Mouse (Mus musculus): Measurements from ENCODE around the gene Zfp628. TPM values are rescaled to one million over a fixed set of nuclear protein-coding genes. Genes with fewer than 3 reads are reported as not detected.
"Not testable (repeated sequence)": the region's sequence is repeated elsewhere in the genome, so short reads cannot be mapped to it uniquely, and the experiment has no call there.

Zfp628 gene
- total RNA-seq (2021) = 10 to 100 TPM; 14.7 to 16.4 TPM
- long read RNA-seq, experiment 1, partial matches to known transcripts = 0 of 5 reads
- long read RNA-seq, experiment 1, other reads (novel, unspliced or antisense) = 5 of 5 reads
- long read RNA-seq, experiment 2, partial matches to known transcripts = 0 of 5 reads
- long read RNA-seq, experiment 2, other reads (novel, unspliced or antisense) = 5 of 5 reads

DNA sequence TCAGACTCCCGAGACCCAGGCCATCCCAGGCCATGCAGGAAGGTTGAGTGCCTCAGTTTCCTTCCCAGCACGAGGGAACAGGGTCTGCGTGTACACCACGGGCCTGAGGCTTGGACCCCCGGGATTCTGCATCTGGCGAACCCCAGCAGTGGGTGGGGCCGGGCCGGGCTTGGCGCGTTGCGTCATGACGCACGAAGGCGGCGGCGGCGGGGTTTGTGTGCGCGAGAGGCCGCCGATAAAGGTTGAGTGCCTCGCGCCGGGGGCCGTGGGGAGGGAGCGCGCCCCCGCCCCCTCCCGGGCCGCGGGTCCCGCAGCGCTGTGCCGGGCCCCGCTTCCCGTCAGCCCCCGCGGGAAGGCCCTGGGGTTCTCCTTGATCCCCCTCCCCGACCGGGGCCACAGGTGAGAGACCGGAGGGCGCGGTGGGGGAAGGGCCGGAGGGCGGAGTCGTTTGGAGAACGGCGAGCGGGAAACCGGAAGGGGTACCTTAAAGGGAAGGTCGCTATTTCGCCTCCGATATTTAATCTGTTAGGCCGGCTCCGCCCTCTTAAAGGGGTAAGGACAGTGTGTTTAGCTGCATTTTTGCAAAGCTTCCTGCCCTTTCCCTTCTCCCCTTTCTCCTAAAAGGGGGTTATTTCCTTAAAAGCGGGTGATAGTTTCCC is at the start of gene Zfp628:
Gene Zfp628, plus strand, starts transcription at position 211 of the 659 bp plus-strand sequence.
- peak; percentile 96 for DNase-seq

DNA sequence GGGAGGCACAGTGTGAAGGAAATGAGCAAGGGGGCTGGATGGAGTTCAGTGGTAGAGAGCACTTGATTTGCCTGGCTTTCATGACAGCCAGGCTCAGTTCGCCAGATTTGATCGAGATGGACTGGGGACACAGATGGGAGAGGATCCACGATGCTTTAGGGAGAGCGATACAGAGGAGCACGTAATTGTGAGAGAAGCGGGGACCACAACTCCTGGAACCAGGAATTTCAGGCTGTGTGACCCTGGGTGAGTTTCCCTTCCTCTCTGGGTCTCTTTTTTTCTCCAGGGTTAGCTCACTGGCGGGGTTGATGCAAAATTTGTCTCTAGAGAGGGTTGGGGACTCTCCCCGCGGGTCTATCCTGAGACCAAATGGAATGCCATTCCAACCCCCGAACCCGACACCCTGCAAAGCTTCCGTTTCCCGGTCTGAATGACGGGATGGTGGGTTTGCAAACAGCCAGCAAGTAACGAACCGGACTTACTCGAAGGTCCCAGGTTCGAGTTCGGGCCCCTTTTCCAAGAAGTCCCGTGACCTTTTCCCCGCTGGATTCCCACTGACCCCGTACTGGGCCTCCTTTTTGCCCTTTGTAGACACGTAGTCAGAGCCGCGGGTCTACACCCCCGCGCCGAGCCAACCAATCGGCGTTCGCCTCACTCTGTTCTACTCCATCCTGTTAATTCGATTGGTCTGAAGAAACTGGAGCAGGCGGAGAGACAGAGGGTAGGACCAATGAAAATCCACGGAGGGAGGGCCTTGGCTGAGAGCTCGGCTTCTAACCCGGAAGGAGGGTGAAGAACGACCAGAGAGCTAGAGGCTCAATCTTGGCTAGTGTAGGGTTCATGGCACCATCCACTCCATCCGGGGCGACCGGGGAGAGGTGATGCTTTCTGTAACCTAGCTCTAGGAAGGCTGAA is 49.2 kb upstream of the Zfp628 start:
- peak; percentile 97 for DNase-seq

DNA sequence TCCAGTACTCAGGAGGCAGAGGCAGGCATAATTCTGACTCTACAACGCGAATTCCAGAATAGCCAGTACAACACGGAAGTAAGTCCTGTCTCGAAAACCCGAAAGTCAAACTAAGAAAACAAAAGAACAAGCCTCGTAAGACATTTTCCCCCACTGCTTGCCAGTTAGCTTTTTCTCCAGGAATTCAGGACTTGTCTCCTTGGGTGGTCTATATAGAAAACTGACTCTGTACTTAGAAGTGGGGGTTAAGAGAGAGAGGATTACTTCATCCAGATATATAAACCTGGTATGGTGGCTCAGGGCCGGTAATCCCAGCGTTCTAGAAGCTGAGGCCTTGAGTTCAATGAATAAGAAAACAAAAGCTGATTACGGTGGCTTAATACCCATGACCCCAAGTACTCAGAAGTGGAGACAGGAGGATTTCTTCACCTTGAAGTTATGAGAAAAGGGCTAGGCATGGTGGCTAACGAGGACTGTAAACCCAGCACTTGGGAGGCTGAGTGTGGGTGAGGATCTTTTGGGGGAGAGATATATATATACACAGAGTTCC is 48.3 kb upstream of the Zfp628 start:
- DNase-seq = no peak

DNA sequence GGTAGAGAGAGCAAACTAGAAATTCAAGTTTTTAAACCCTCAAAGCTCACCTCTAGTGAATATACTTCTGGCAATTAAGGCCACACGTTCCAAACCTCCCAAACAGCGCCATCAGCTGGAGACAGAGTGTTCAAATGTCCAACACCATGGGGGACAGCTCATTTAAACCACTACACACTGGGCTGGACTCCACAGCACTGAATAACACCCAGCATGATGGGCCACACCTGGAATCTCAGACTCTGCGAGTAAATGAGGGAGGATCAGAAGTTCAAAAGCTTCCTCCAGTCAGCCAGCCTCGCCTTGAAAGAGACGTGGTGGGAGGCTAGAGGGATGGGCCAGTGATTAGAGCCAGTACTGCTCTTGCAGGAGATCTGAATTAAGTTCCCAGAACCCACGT is 44.9 kb upstream of the Zfp628 start, which contains the start of gene Isoc2b:
Gene Isoc2b, minus strand, starts transcription at position 126 of the 400 bp plus-strand sequence.
- DNase-seq = no peak

DNA sequence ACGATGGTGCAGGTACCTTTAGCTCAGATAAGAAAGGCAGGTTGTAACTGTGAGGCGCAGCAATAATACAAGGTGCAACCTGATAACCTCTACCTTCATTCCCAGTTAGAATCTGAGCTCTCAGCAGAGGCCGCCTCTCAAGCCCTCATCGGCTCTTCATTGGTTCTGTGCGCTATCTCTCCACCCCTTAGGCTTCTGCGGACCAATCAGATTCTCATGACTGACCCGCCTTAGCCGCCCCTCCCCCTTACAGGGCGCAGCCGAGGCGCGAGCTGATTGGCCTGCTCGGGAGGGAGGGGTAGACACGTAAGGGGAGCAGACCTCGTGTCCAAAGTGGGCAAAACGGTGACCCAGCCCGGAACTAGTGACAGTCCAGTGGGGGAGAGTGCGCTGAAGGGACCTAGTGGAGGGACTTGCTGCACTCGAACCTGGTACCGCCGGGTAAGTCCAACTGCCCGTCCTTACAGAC is 38.2 kb upstream of the Zfp628 start, which contains the start of gene Isoc2a:
Gene Isoc2a, plus strand, starts transcription at position 401 of the 469 bp plus-strand sequence.
- peak; percentile 92 for DNase-seq

DNA sequence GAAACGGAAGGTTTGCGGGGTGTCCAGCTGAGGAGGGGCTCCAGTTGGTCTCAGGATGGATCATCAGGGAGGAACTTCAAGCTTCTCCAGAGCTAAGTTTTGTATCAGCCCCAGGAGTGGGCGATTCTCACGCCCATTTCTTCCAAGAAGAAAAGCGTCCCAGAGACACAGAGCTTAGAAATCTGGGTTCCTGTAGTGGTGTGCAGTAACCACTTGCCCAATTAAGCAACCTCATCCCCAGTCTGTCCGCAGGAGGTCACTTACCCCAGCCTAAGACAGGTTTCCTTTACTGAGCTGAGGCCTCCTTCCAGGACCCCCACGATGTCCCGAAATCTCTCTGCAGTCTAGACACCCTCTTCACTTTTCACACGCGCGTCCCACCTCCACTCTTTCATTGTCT is 37.8 kb upstream of the Zfp628 start:
- DNase-seq = no peak

DNA sequence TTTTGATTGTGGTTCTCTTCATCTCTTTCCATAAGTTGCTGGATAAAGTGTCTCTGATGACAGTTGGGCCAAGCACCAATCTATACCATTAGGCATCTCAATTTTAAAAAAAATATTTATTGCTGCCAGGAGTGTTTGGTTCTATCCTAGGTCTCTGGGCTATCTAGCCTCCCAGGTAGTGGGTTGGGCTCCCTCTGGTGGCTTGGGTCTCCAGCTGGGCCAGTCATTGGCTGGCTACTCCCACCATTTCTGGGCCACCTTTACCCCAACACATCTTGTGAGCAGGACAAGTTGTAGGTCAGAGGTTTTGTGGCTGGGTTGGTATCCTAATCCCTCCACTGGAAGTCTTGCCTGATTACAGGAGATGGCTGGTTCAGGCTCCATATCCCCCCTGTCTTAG is 36.8 kb upstream of the Zfp628 start:
- no peak for DNase-seq

DNA sequence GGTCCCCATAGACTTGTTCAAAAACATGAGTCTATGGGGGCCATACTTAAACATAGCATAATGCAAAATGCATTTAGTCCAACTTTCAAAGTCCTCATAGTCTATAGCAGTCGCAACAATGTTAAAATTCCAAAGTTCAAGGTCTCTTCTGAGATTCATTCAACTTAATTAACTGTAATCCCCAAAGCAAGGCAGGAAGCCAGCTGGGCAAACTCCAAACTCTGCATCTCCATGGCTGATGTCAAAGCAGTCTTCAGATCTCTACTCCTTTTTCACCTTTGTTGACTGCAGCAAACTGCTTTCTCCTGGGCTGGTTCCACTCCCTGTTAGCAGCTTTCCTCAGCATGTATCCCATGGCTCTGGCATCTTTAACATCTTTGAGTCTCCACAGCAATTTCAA is 36.0 kb upstream of the Zfp628 start:
- not testable (repeated sequence) for DNase-seq

DNA sequence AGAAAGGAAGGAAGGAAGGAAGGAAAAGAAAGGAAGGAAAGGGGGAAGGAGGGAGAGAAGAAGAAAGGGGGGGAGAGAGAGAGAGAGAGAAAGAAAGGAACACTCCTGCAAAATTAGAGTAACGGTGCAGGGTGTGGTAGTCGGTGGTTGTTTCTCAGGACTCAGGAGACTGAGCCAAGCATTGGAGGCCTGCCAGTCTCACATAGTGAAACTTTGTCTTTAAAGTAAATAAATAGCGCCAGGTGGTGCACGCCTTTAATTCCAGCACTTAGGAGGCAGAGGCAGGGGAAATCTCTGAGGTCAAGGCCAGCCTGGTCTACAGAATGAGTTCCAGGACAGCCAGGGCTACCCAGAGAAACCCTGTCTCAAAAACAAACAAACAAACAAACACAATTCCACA is 28.3 kb upstream of the Zfp628 start:
- peak; percentile 54 for DNase-seq

DNA sequence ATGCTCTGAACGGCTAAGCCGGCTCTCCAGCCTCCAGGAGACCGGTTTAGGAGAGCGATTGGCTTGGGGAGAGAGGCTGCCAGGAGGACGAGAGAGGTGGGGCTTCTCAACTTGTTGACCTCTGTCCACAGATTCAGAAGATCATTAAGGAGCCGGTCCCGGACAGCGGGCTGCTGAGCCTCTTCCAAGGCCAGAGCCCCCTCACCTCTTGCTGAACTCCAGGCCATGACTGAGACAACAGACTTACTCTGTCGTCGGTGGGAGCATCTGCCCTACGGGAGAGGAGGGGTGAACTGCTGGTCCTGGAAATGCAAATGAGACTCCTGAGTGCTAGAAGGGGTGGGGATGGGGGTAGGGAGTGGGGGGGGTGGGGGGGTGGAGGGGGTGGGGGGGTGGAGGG is 19.8 kb upstream of the Zfp628 start:
- no peak for DNase-seq

DNA sequence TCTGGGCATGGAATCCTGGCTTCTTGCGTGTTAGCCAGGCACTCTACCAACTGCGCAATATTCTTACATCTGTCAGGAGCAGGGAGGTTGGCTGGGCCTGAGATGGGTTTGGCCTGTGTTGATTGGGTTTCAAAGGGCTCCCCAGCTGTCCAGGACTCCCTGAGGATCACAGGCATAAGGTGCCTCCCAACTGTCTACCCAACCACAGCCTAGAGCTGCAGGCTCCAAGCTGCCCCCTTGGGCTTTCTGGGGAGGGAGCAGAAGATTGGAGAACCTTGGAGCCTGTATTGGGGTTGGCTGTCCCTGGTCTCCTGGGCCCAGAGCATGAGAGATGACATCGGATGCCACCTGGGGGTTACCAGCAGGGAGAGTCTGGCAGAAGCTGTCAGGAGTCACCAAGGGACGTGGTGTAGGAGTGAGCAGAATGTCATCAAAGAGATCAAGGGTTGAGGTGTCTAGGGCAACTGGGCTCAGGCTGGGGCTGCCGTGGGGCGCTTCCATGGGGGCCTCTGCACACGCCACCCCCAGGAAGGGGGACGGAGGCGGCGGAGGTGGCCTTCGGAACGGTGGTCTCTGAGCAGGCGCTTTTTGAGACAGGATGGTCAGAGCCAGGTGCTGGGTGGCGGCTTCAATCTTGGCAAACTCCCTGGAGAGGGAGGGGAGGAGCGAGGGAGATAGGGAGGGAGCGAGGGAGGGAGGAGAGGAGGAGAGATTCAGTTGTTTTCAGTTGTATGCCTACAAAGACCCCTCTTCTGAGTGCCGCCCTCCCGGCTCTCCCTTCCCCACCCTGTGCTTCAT is 16.0 kb upstream of the Zfp628 start:
- peak; percentile 52 for DNase-seq

DNA sequence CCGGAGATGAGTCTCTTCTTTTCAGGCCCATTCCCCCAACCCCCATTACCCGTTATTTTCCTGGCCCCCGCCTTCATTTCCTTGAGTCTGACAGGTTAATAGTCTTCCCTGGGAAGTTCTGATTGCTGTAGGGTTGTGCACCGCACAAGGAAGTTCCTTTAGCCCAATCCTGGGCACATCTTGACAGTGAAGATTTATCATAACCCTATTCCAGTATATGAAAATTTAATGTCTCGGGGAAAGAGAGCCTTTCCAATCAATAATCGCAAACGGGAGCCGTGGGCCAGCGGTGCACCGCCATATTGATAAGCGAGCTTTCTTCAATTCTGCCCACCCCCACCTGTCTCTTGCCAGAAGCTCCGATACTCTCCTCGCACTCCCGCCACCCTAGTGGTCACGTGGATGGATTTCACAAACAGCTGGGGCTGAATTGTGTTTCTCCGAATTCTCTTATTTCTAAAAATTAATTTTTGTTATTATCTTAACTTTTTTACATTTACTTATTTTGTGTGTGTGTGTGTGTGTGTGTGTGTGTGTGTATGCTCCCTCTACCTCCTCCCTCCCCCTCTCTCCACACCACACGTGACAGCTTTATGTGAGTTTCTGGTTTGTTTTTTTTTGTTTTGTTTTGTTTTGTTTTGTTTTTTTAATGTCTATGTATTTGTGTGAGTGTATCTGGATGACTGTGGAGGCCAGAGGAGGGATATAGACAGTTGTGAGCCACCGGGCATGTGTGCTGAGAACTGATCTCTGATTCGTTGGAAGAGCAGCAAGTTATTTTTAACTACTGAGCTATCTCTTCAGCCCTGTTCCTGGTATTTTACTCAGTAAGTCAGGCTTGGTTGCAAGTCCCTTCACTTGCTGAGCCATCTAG is 15.1 kb upstream of the Zfp628 start:
- DNase-seq = peak; percentile 52

DNA sequence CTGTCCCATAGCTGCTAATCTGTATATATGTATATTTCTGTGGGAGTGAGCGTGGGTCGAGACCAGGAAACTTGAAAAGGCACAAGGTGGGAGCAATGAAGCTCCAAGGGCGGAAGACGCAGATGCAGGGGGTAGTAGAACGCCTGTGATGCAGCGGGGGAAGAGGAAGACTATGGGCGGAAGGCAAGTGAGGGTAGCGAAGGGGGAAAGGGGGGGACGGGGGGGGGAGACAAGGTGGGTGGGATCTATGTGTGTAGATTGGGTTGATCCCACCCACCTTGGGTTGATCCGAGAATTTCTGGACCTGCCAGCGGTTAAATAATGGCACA is 14.5 kb upstream of the Zfp628 start:
- DNase-seq = no peak

DNA sequence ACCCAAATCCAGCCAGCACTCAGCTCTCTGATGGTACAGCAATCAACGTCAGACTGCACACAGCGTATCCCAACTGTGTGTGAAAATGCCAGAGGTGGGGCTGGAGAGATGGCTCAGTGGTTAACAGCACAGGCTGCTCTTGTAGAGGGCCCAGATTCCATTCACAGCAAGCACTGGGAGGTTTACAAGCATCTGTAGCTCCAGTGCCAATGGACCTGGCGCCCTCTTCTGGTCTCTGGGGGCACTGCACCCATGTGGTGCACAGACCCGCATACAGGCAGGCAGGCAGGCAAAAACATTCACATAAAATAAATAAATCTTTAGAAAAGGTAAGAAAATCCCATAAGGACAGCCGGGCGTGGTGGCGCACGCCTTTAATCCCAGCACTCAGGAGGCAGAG is 13.8 kb upstream of the Zfp628 start:
- peak; percentile 56 for DNase-seq

DNA sequence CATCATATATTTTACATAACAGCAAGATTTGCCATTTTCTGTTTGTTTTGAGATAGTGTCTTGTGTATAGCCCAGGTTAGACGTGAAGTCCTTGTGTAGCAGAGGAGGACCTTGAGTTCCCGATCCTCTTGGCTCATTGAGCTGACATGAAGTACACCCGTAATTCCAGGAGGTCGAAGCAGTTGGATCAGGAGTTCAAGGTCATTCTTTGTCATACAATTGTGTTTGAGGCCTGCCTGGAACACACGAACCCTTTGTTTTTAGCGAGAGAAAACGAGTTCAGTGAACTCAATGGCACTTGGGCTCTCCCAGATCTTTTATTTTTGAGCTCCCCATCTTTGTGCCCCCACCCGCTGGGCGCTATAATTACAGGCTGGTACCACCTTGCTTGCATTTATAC is 12.6 kb upstream of the Zfp628 start:
- DNase-seq = no peak

DNA sequence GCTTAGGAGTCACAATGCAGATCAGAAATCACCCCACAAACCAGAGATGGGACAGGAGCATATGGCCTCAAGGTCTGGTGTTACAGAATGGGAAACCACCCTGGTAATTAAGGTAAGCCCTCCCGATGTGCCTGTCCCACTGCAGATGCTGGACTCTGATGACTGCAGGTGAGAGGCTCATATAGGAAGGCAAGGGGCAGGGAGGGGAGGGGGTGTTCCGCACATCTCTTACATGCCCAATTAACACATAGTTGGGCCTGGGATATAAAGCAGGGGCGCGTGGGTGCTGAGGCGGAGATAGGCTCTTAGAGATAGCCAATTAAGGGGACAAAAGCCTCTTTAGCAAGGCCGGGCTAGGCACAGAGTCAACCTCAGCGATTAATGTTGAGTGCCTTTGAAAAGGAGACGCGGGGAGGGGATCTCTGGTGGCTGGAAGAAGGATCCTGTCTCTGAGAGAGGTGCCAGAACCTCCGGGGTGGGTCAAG is 8.5 kb upstream of the Zfp628 start, which contains the start of gene Gm36210:
Gene Gm36210, minus strand, starts transcription at position 51 of the 485 bp plus-strand sequence.
- DNase-seq = no peak

DNA sequence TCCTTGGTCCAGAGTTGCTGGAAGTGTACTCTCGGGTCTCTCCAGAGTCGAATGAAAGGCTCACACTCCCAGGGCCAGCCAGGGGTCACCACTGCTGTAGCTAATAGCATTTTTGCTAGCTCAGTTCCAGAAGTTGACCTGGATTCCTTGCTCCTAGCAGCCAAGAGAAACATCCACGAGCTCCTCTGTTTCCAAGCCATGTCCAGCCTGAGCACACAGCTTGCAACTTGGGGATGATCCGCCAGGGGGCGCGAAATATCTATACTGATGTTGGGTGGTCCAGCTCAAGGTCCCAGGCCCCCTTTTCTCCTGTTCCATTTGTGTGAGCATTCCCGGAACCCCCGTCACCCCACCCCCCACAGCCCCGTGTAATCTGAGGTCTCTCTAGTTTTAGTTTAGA is 3.5 kb upstream of the Zfp628 start:
- DNase-seq = peak; percentile 73

DNA sequence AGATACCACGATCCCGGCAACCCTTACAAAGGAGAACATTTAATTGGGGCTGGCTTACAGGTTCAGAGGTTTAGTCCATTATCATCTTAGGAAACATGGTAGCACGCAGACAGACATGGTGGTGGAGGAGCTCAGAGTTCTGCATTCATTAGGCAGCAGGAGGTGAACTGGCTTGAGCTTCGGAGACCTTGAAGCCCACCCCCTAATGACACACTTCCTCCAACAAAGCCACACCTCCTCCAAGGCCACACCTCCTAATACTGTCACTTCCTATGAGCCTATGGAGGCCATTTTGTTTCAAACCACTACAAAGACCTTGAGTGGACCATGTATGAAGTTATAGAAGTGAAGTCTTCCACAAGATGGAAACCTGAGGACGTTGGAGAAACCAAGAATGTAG is 2.8 kb upstream of the Zfp628 start:
- no peak for DNase-seq

DNA sequence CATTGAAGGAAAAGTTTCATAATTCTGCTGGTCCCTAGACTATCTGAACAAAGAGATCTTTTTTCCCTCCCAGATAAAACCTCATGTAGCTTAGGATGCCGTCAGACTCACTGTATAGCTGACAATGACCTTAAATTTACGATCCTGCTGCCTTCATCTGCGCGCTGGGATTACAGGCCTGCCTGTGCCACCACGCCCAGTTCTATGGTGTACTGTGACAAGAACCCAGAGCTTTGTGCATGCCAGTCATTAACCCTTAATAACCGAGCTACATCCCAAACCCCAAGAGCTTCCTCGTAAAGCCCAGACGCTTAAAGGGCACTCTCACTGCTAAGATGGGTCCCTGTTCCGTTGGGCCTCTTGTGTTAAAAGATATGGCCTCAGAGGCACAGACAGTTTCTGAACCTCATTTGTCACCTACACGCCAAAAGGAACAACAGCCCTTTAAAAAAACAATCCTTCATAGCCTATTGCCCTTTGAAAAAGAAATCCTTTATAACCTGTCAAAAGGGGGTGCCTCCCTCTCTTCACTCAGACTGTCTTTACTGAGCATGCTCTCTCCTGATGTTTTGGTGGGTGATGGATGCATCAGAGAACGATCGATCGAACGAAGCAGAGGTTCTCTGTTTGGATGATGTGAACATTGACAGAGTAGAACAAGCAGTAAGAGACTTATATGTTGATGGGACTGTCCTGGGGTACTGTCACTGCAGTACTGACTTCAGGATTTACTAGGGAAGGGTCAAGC is 826 bp downstream of the Zfp628 start:
- no peak for DNase-seq

DNA sequence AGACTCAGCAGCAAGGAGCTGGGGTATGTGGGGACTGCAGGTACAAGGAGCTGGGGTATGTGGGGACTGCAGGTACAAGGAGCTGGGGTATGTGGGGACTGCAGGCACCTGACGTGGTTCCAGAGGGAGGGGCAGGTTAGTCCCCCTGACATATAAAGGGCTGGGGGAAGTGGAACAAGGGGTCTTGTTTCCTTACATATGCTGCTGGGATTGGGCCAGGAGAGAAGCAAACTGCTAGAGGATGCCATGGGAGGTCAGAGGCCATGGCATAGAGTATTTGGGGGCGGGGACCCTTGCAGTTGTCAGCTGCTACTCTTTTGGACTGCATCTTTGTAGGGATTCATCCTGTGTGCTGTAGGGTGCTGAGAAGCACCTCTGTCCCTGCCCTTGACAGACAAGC is 2.5 kb downstream of the Zfp628 start:
- no peak for DNase-seq
